Comparison of ENCODE assay signal across 19 mouse cellular contexts in the genomic region with DNA sequence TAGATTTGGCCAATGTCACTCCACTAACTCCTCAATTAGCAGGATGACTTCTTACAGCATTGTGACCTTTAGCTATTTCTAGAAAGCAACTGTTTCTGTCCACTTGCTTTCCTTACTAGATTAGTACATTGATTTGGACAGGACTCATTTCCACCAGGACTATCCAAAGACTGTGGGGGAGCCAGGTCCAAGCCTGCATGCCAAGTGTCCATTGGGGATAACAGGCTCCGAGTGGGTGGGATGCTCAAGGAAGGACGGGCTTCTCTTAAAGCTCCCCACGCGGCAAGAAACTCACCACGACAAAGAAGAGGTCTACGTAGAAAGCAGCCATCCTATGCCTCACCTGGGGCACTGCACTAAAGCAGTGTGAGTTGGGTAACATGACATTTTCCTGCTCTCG.
DNase-seq lines count a peak whose midpoint lies in the region; ATAC-seq lines count a peak whose summit lies in the region.
"Had no signal": no experiment of that assay in that cellular context is flagged by ENCODE, and none has a peak within 500 bp of the region (broad histone marks: within the 10 kb centered on the region; RNA-seq: fewer than 3 reads in every experiment).

No protein-coding gene starts in this region.

- no peaks in the 10 kb centered on the region for H3K27me3 ChIP-seq in liver, embryonic 12.5 days (replicated peaks)
- H3K27me3 ChIP-seq in liver, embryonic 16.5 days (ENCODE audit: control insufficient read depth, insufficient read depth, low read depth, low read length) = no peaks in the 10 kb centered on the region
- H3K27me3 ChIP-seq: embryonic facial prominence, embryonic 12.5 days; forebrain, embryonic 12.5 days; heart, embryonic 13.5 days; hindbrain, embryonic 13.5 days had no signal

- no peak overlapping the region for H3K4me2 ChIP-seq in liver, embryonic 12.5 days
- no peak overlapping the region for H3K4me2 ChIP-seq in liver, embryonic 16.5 days (ENCODE audit: low read depth, low read length)
- H3K4me2 ChIP-seq: embryonic facial prominence, embryonic 12.5 days; forebrain, embryonic 12.5 days; heart, embryonic 13.5 days; hindbrain, embryonic 13.5 days had no signal

- H3K4me3 ChIP-seq in liver, embryonic 12.5 days = no peak overlapping the region
- no peak overlapping the region for H3K4me3 ChIP-seq in liver, embryonic 16.5 days (ENCODE audit: low read depth, low read length)
- H3K4me3 ChIP-seq: embryonic facial prominence, embryonic 12.5 days; forebrain, embryonic 12.5 days; gastrocnemius, adult 2 months; heart, embryonic 13.5 days; hindbrain, embryonic 13.5 days had no signal

- no peaks in the 10 kb centered on the region for H3K9me3 ChIP-seq in liver, embryonic 12.5 days (replicated peaks)
- H3K9me3 ChIP-seq in liver, embryonic 16.5 days (replicated peaks; ENCODE audit: control insufficient read depth, low read length) = no peaks in the 10 kb centered on the region
- H3K9me3 ChIP-seq: forebrain, embryonic 12.5 days; heart, embryonic 13.5 days; hindbrain, embryonic 13.5 days had no signal

- H3K4me1 ChIP-seq in liver, embryonic 12.5 days = peaks cover 27% of the 10 kb centered on the region
- H3K4me1 ChIP-seq in liver, embryonic 16.5 days (ENCODE audit: control insufficient read depth, low read depth, low read length) = peaks cover 9% of the 10 kb centered on the region
- H3K4me1 ChIP-seq: embryonic facial prominence, embryonic 12.5 days; forebrain, embryonic 12.5 days; heart, embryonic 13.5 days; hindbrain, embryonic 13.5 days had no signal

- no peak overlapping the region for H3K9ac ChIP-seq in liver, embryonic 12.5 days
- H3K9ac ChIP-seq in liver, embryonic 16.5 days (ENCODE audit: low read depth, low read length) = no peak overlapping the region
- H3K9ac ChIP-seq: embryonic facial prominence, embryonic 12.5 days; forebrain, embryonic 12.5 days; heart, embryonic 13.5 days; hindbrain, embryonic 13.5 days had no signal

- WGBS in liver, embryonic 12.5 days (ENCODE audit: insufficient replicate concordance) = 87% methylated on average over 7 of the region's 7 CpGs
- 85% methylated on average over 7 of the region's 7 CpGs for WGBS in liver, embryonic 16.5 days (ENCODE audit: insufficient replicate concordance)

- peaks cover 12% of the 10 kb centered on the region for H3K36me3 ChIP-seq in liver, embryonic 12.5 days
- no peaks in the 10 kb centered on the region for H3K36me3 ChIP-seq in liver, embryonic 16.5 days (ENCODE audit: control insufficient read depth, insufficient read depth)
- H3K36me3 ChIP-seq: embryonic facial prominence, embryonic 12.5 days had no signal

- H3K27ac ChIP-seq in liver, embryonic 12.5 days = peak overlapping the region; percentile 21; the same call in 1 of the 2 replicates
- H3K27ac ChIP-seq in liver, embryonic 16.5 days (ENCODE audit: low read length) = 0 out of 2 replicates have a peak overlapping the region, but pooled peaks have one; percentile 20
- H3K27ac ChIP-seq: embryonic facial prominence, embryonic 12.5 days; forebrain, embryonic 12.5 days; gastrocnemius, adult 2 months; heart, embryonic 13.5 days; hindbrain, embryonic 13.5 days had no signal

- ATAC-seq in frontal cortex, adult (ENCODE audit: low TSS enrichment) = peak; percentile 61
- no peak for ATAC-seq in liver, embryonic 12.5 days
- no peak for ATAC-seq in liver, embryonic 16.5 days (ENCODE audit: low read depth)
- ATAC-seq in megakaryocyte-erythroid progenitor cell, adult 5-6 weeks (replicated peaks; ENCODE audit: low FRiP score, low TSS enrichment, poor library complexity, severe bottlenecking) = no peak
- ATAC-seq: forebrain, embryonic 16.5 days; intestine, embryonic 16.5 days had no signal

- no peak for DNase-seq in frontal cortex, postnatal 25 days (ENCODE audit: low spot score in 2 of 2)
- DNase-seq in liver = no peak
- DNase-seq: adrenal gland, adult 2 months; adrenal gland, postnatal 25 days; cerebellum, adult 11 months; cerebellum, adult 9-10 months; gastrocnemius, adult 2 months; gastrocnemius, postnatal 25 days; heart, postnatal 4 days had no signal
